Mouse (Mus musculus) urinary bladder, postnatal 0 days (tissue): ENCODE results near the gene Nfatc2. TPM values are rescaled to one million over a fixed set of nuclear protein-coding genes. Genes with fewer than 3 reads are reported as not detected.

Experiments used
- microRNA-seq: library from miRNA; unstranded; fragments of <30 nt; microRNA quantifications from one replicate; pipeline ENCODE4, GENCODE M21; 2016
- polyA plus RNA-seq: library from polyadenylated mRNA; unstranded; fragments of >200 nt; fragmentation: Nextera tagmentation; extraction: Ambion mirVana; gene quantifications from 2 replicates; pipeline ENCODE4 v1.2.1, GENCODE M21; 2015

The Nfatc2 gene
- polyA plus RNA-seq: 0.98 TPM in 2 replicates

GRCm38 (mm10) chr2:168601491-168602386 is at the start of gene Nfatc2:
TSS of gene Nfatc2 (minus strand) at chr2:168601657.

Small RNA genes within 50 kb of the gene (microRNA-seq; reads per million reads assigned to microRNA genes)
- gene Mir7004: not detected

Other genes starting within 250 kb of the Nfatc2 start
- gene Atp9a, start 140.8 kb upstream of the Nfatc2 start, polyA plus RNA-seq: 13.6 and 13.9 TPM in 2 replicates
- 0.02 and 0.05 TPM in 2 replicates for gene Sall4, start 166.3 kb upstream of the Nfatc2 start, polyA plus RNA-seq